Mouse (Mus musculus) left cerebral cortex, adult 9 months (tissue): ENCODE measurements at regions not wholly inside any gene's neighbourhood (a gene's known extent, or its start where the extent isn't known, plus 50 kb on each side); places are given as distances from the start of the nearest gene placed in this dataset.

Experiments
- DNase-seq, 2 experiments: peaks; one replicate each; pipeline ENCODE4 v3.0.0; 2022; ENCODE audit warnings: low spot score in 2 of 2

DNA sequence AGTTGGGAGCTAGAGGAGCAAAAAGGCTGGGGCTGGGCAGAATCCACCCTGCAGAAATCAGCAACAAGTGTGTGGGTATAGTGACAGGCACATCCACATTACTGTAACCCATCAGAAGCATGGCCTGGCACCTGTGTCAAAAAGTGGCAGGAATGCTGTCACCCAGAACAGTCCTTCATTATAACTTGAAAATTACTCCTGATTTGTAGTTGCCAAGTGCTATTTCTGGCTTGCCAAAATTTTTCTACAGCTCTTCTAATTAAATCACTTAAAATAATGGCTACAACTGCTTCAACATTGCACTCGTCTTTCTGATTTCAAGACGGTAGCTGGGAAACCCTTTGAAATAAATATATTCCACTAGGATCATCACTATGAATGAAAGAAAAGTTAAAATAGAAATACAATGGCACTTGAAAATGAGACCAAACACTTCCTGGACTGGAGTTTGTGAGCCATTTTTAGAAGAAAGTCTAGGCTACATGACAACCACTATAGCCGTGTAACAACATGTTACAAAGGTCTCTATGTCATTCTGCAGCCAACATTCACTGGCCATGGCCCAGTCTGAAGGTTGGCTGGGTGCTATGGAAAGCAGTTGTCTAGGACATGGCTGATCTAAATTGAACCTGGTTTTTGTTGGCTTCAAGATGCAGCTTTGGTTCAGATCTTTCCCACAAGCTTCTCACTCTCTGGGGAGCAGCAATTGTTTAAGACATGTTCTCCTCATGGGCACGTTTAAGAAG lies 190.6 kb upstream of the Tapt1 start:
- no peak for DNase-seq

DNA sequence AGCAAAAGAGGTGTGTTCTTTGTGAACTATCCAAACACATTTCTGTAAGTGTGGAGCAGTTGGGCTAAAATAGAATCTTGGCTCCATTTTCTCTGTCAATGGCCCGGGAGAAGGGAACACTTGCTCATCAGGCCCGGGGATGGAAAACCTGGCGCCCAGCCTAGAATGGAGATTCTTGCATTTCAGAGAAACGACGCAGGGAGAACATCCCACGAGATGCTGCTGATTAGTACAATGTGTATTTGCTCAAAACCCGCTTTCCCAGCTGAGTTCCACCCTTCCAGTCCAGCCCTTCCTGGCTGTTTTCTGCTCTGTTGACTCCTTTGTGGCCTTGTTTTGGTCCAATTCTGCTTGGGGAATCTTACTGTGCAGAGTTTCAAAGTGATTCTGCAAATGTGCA lies 188.0 kb upstream of the Tapt1 start:
- peak; percentile 36 to 92 for DNase-seq

DNA sequence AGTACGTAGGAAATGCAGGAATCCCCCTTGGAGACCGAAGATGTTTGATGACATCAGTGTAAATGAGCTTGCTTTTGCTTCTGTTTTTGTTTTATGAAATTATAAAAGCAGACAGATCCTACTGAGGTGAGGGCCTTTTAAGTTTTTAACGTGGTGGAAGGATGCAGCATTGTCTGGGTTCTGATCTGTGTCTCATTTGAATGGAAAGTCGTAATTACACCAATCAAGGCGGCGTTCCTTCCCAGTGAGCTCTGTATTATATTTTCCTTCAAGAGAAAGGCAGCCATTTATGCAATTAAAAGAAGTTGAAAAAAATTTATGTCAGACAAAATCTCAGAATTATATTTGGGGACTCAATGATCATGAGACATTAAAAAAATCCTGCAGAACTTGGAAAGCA lies 176.9 kb upstream of the Tapt1 start:
- DNase-seq = no peak

DNA sequence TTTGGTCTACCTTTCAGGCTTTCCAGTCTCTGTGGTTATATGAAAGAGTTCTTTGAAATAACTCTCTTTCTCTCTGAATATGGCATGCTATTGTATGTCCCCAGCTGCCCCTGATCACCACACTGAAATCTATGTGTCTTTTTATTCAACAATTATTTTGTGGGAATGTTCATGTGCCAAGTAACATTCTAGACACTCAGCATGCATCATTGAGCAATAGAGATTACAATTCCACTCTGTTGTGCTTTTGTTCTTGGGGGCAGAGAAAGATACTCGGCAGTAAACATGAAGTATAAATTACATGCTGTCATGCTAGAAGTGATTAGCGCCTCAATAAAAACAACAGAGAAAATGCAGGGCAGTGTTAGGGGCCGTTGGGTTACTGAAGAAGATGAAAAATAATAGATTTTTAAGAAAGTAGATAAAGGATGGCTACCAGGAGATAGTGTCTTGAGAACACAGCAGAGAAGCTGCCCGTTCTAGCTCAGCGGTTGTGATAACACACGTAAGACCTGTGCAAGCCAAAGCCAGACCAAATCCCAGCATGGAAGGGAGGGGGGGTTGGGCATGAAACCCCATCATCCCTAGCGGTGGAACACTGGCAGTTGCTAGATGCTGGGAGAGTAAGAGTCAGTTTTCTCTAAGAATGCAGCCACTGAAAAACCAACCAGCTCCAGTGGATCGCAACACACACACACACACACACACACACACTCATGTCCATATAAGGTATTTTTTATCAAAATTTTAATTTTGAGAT lies 174.3 kb upstream of the Tapt1 start:
- DNase-seq = no peak

DNA sequence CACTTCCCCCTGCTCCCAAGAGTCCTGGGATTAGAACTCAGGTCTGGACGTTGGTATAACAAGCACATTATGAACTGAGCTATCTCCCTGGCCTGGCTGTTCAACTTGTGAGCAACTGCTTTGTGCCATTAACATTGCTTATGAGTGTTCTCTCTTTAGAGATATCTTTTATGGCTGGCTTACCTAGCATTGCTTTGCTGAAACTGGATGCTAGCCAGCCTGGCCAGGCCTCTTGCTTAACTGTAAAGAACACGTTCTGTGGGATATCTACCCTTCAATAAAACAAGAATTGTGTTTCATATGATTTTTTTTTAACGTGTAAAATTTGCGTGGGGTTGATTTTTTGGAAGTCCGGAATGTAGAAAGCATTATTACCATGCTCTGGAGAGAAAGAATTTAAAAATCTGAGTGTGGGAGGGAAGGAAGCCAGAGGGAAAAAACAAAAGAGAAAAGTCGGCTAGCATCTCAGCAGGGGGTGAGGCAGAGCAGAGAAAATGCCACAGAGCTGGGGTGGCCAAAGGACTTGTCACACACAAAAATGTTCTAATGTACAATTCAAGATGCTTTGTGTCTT lies 160.9 kb upstream of the Tapt1 start:
- DNase-seq = peak in 1 of 2 experiments; percentile 30

DNA sequence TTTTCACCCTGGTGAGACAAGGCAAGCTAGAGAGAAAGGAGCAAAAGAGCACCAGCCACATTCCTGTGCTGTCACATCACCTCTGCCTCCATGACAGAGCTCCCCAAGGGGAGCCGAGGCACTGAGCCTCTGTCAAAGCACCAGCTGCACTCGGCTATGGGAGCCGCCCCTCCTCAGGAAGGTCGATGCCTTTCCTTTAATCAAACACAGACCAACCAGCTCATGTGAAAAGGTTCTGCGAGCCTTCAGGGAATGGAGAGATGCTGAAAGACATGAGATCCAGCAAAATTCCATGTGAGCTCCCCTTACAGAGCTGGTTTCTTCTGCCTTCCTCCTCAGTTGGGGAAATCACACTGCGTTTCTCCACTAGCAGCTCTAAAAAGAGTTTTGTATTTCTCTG lies 159.8 kb upstream of the Tapt1 start:
- DNase-seq = no peak

DNA sequence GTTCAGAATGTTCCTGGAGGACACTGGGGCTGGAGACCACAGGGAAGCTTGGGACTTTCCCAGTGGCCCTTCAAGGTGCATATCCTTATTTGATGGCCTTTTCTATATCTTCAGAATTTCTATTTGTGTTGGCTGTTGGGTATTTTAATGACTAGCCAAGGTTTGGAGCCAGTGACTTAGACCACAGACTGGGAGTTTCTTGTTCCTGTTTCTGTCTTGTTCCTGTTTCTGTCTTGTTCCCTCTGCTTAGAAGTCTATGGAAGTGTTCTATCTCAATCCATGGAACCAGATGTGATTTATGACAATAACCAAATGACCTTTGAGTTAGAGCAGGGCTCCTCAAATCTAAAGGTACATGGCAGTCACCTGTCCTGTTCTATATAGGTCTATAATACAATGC lies 156.6 kb upstream of the Tapt1 start:
- no peak for DNase-seq

DNA sequence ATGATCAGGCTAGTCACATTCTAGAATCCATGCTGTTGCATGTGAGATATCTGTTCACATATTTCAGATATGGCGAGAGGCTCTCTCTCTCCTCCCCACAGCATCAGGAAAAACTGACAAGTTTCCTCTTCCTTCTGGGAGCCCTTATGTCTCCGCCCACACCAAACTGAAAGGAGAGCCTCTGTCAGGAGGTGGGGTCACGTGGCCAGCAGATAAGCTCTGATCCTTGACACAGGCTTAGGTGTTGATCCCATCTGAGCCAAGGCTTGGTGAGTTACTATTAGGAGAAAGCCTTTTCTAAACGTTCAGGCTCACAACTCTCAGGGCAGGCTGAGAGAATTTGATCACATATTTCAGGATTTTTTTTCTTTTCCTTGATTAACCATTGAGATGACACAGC lies 143.6 kb upstream of the Tapt1 start:
- no peak for DNase-seq

DNA sequence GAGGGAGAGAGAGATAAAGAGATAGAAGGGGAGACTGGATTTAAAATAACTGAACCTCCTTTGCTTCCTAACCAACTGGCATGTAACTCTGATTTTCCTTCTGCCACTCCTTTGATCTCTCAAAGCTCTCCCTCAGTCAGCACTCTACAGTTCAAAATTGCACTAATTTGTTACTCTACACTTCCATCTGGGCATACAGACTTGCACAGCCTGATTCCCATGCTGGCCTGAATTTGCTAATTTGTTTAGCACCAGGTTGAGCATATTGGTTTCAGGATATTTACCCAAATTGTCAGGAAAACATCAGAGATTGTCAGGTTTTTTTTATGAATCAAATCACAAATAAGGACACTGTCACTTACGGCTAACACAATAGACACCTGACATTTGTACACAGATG lies 125.9 kb upstream of the Tapt1 start:
- no peak for DNase-seq

DNA sequence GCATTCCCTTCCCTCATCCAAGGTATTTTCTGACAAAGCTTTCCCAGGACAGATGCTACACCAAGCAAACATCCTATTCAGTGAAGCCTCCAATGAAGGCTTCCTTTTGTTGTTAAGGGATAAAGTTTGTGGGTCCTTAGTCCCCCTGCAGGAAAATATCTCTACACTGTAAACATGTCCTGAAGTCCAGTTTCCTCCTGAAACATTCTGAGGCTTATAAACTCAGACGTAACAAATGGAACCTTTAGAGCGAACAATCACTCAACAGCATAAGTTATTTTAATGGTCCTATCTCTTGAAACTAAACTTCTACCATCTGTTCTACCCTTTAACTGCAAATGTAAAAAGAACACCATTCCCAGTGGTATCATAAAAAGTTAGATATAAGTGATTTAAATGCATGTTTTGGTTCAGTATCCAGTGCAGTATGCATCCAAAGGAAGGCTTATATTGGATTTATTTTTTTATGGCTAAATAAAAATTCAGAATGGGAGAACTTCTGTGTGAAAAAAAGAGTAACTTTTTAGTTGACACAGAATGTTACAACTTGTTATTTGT lies 115.1 kb upstream of the Tapt1 start:
- no peak for DNase-seq

DNA sequence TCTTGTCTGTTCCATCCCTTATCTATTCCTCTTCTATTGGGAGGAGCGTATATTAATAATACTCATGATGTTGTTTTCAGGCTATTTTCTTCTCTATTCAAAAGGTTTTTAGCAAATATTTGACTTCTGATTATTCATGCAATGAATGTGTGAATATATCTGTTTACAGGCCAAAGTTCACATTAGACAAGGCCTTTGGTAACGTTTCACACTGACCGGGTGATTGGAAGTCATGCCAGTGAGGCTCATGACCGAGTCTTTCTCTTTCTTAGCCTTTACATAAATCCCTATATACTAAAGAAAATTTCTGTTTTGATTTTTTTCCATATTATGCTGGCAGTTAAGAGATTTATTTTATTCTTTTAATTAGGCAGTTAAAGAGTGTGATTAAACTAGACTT lies 112.2 kb upstream of the Tapt1 start:
- DNase-seq = no peak

DNA sequence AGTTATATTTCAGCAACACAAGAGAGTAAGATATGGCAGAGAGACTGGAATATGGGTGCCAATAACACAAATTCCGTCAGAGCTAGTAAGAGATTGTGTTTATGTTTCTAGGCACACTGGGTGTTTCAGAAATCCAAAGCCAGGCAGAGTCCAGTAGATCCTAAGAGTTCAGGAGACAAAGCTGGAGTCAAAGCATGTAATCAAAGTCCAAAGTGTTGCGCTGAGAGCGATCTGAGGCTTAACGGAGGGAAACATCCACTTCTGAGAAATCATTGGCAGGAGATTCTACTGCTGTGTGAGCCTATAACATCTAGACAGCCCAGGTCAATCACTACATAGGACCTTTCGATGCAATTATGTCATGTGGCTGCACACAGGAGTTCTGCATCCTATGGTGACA lies 109.3 kb upstream of the Tapt1 start:
- no peak for DNase-seq

DNA sequence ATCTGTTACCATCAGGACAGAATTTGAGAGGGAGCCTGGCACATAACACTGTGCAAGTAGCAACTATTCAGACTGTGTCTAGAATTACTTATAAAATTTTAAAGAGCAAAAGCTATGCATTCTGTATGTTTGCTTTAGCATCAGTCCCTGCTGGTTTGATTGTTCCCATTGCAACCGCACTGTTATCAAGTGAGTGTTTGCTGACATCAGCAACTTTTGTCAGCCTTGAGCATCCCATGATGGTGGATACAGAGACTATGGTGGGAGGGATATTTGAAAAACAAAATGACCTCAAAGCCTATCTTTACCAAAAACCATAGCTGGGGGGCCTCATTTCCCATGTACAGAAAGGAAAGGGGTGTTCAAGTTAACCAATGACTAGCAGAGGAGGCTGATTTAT lies 93.2 kb upstream of the Tapt1 start:
- no peak for DNase-seq

DNA sequence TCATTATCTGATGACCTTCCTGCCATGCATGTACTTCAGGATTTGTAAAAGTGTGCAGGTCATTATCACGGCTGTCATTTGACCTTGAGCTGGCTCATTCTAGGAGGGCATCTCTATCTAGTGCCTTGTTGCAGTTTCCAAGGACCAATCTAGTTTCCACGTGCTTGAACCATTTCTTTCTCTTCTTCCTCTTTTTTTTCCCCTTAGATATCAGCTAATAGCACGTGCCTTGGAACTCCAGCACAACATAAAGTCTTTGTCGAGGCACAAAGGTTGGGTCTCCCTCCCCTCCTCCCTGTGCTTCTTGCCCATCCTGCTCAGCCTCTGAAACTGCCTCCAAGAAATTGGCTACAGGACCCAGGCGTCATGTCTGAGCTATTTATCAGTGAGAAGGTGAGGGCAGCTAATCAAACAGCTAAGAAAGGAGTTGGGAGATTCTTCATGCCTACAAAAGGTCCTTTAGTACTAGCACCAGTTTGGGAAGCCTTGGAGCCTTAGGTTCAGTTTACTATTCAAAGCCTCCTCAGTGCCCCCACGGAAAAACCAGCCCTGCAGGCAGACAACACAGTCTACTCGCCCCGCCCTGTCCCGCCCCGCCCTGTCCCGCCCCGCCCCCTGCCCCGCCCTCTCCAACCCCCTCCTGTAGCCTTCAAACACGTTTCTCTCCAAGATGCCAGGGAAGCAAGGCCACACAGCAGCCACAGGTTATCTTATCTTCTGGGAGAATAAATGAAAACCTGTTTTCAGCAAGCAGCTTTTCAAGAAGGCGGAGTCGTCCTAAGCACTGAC lies 80.5 kb upstream of the Tapt1 start:
- DNase-seq = no peak

DNA sequence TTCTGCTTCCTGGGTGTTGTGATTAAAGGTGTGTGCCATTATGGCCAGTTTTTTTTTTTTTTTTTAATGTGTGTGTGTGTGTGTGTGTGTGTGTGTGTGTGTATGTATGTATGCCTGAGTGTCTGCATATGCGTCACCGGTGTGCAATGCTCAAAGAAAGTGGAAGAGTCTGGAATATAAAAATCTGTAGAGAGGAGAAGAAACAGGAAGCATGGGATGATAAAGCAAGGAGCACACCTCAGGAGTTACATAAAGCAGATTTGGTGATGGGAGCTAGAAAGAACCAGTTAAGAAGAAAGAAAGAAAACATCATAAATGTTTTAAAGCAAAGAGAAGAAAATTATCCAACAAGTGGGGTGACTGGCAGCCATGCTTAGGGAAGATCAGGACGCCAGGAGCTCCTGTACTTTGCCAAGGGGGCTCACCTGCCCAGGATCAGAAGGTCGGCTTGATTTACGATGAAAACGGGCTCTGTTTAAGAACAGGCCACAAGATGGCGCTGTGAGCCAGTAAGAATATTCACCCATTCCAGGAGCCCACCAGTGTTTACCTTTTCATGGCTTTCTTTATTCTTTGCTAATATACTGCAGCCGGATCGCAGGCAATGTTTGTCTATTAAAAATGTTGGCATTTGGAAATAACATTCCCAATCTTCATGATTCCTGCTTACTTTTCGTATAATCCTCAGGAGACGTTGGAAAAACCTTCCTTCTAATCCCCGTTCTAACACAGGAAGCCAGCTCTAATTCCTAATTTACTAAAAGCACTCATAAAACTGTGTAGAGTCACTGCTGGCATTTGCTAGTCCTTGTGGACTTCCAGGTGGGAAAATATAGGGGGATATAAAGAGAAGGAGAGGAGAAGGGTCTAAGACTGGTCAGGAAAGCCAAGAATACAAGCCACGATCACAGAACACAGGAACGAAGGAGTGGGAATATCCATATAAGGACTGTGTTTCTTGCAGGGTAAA lies 77.7 kb upstream of the Tapt1 start:
- peak; percentile 4 to 85 for DNase-seq

DNA sequence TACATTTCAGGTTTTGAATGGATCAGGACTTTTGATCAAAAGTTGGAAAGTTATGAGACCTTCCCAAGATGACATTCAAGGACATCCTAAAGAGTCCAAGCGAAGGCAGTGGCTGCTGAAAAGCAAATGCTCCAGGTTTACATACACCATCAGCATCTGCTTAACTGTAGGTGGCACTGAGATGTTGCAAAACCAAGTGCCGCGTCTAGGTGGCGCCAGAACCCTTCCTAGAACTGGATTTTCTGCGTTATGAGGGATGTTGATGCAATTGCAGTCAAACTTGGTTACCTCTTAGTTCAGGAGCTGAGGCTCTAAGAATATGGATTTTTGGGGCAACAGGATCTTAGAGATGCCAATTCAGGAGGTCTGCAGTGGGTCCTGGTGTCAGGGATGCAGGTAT lies 58.0 kb upstream of the Tapt1 start:
- DNase-seq = peak; percentile 43 to 95
